ENCODE assay signal across 8 mouse cellular contexts in genomic region chr5:23684517-23684916, GRCm38 (mm10). TPM values are rescaled to one million over a fixed set of nuclear protein-coding genes. Genes with fewer than 3 reads are reported as not detected.
A peak's percentile ranks its signal among the peaks of the same experiment; 100 is the strongest.
DNase-seq lines count a peak whose midpoint lies in the region; ATAC-seq and TF ChIP-seq lines count a peak whose summit lies in the region.

TSS of gene Srpk2 (minus strand) at chr5:23684617.

- no peak for DNase-seq in layer of hippocampus, adult 18-20 months (ENCODE audit: low spot score in 2 of 2)
- DNase-seq in layer of hippocampus, adult 9-10 months (ENCODE audit: low spot score): no peak
- no peak for DNase-seq in gastrocnemius, postnatal 4 days (ENCODE audit: low spot score in 2 of 2)
- DNase-seq in intestine, embryonic 14.5 days (ENCODE audit: low spot score): peak; percentile 33
- no peak for DNase-seq in kidney, postnatal 14 days
- no peak for DNase-seq in urinary bladder, postnatal 36 days (ENCODE audit: low spot score in 2 of 2)

- H3K9me3 ChIP-seq in intestine, embryonic 14.5 days (ENCODE audit: control insufficient read depth, low read length): no peaks in the 10 kb centered on the region
- no peaks in the 10 kb centered on the region for H3K9me3 ChIP-seq in midbrain, embryonic 15.5 days

- no peak for ATAC-seq in intestine, embryonic 14.5 days (replicated peaks; ENCODE audit: low FRiP score, low TSS enrichment, low read depth)
- ATAC-seq in midbrain, embryonic 15.5 days (replicated peaks): no peak

- no peak within 1 kb of the TSS for H3K27ac ChIP-seq in bone marrow macrophage, adult 2 months (ENCODE audit: insufficient read depth, low read depth, low read length)
- H3K27ac ChIP-seq in intestine, embryonic 14.5 days (ENCODE audit: low read depth): no peak within 1 kb of the TSS
- no peak within 1 kb of the TSS for H3K27ac ChIP-seq in midbrain, embryonic 15.5 days

- no peak within 1 kb of the TSS for H3K4me3 ChIP-seq in bone marrow macrophage, adult 2 months (ENCODE audit: insufficient read depth, low read length)
- H3K4me3 ChIP-seq in intestine, embryonic 14.5 days (ENCODE audit: low read depth, low read length): no peak within 1 kb of the TSS
- H3K4me3 ChIP-seq in midbrain, embryonic 15.5 days: no peak within 1 kb of the TSS

- no peaks in the 10 kb centered on the region for H3K4me1 ChIP-seq in bone marrow macrophage, adult 2 months (ENCODE audit: control insufficient read depth, insufficient read depth, low read length)
- H3K4me1 ChIP-seq in intestine, embryonic 14.5 days (replicated peaks; ENCODE audit: control insufficient read depth, insufficient read depth, low read length): no peaks in the 10 kb centered on the region
- H3K4me1 ChIP-seq in midbrain, embryonic 15.5 days: no peaks in the 10 kb centered on the region

- H3K36me3 ChIP-seq in intestine, embryonic 14.5 days (ENCODE audit: control insufficient read depth, insufficient read depth, low read length): no peaks in the 10 kb centered on the region
- no peaks in the 10 kb centered on the region for H3K36me3 ChIP-seq in midbrain, embryonic 15.5 days (replicated peaks)

- no peak within 1 kb of the TSS for H3K4me2 ChIP-seq in intestine, embryonic 14.5 days (ENCODE audit: low read length)
- no peak within 1 kb of the TSS for H3K4me2 ChIP-seq in midbrain, embryonic 15.5 days

- no peaks in the 10 kb centered on the region for H3K27me3 ChIP-seq in intestine, embryonic 14.5 days (replicated peaks; ENCODE audit: control insufficient read depth, insufficient read depth, low read length)
- no peaks in the 10 kb centered on the region for H3K27me3 ChIP-seq in midbrain, embryonic 15.5 days (replicated peaks)

- no peak for TF ChIP-seq CTCF in bone marrow macrophage, adult 2 months (IDR thresholded peaks at IDR 0.05; ENCODE audit: low read depth, low read length)

- WGBS in intestine, embryonic 14.5 days: 66% methylated on average over 1 of the region's 1 CpGs
- WGBS in midbrain, embryonic 15.5 days: 74% methylated on average over 1 of the region's 1 CpGs

- TF ChIP-seq POLR2A in bone marrow macrophage, adult 2 months (IDR thresholded peaks at IDR 0.05; ENCODE audit: borderline replicate concordance, low read depth, low read length): no peak

- no peak within 1 kb of the TSS for H3K9ac ChIP-seq in intestine, embryonic 14.5 days (ENCODE audit: low read length)
- no peak within 1 kb of the TSS for H3K9ac ChIP-seq in midbrain, embryonic 15.5 days

RNA-seq across cellular contexts. Expression of gene Srpk2, which starts in this region (rescaled TPM):
- total RNA-seq in layer of hippocampus, adult 18-20 months (2021): 100 to 1,000 TPM; 142 to 148 TPM
- 33.0 and 34.8 TPM in 2 replicates for polyA plus RNA-seq in bone marrow macrophage, adult 2 months (2012; ENCODE audit: insufficient read depth, insufficient read length, missing spikeins)
- total RNA-seq in gastrocnemius, postnatal 4 days (2021): 10 to 100 TPM; 47.2 to 56.2 TPM
- polyA plus RNA-seq in intestine, embryonic 14.5 days (2014; fragmentation: Nextera tagmentation; extraction: Ambion mirVana): 47.1 and 54.5 TPM in 2 replicates
- polyA plus RNA-seq in midbrain, embryonic 15.5 days (2015; fragmentation: Nextera tagmentation; extraction: Ambion mirVana): 105 and 107 TPM in 2 replicates
